ENCODE assay signal across 10 mouse cellular contexts in the genomic region with DNA sequence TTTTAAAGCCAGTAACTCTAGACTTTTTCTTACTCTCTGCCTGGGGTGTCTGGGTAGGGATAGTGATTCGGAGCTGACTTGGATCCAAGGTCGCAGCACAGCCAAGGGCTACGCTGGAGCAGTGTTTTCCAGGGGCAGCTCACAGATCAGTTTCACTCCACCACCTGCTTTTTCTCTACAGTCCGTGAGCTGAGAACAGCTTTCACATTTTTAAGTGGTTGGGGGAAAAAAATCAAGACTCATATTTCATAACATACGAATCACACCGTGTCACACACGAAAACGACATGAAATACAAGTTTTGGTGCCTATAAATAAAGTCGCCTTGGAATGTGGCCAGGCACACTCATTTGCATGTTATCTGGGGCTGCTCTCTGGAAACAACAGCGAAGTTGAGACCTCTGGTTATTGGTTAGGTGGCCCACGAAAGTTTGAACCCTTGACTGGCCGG.
A peak's percentile ranks its signal among the peaks of the same experiment; 100 is the strongest.
DNase-seq lines count a peak whose midpoint lies in the region; ATAC-seq lines count a peak whose summit lies in the region.
"Had no signal": no experiment of that assay in that cellular context is flagged by ENCODE, and none has a peak within 500 bp of the region (broad histone marks: within the 10 kb centered on the region; RNA-seq: fewer than 3 reads in every experiment).

No protein-coding gene starts in this region.

- 79% methylated on average over 12 of the region's 12 CpGs for WGBS in forebrain, embryonic 10.5 days
- 53% methylated on average over 12 of the region's 12 CpGs for WGBS in forebrain, embryonic 15.5 days
- WGBS in midbrain, embryonic 10.5 days = 83% methylated on average over 12 of the region's 12 CpGs

- H3K27ac ChIP-seq in forebrain, embryonic 10.5 days = peak overlapping the region; percentile 22; the same call in 1 of the 2 replicates
- no peak overlapping the region for H3K27ac ChIP-seq in forebrain, embryonic 15.5 days (replicated peaks)
- no peak overlapping the region for H3K27ac ChIP-seq in midbrain, embryonic 10.5 days (replicated peaks)

- no peak overlapping the region for H3K4me3 ChIP-seq in forebrain, embryonic 10.5 days
- no peak overlapping the region for H3K4me3 ChIP-seq in forebrain, embryonic 15.5 days
- no peak overlapping the region for H3K4me3 ChIP-seq in midbrain, embryonic 10.5 days

- H3K9ac ChIP-seq in forebrain, embryonic 15.5 days (replicated peaks) = no peak overlapping the region

- H3K27me3 ChIP-seq in forebrain, embryonic 10.5 days (ENCODE audit: poor library complexity, severe bottlenecking) = peaks cover 41% of the 10 kb centered on the region
- H3K27me3 ChIP-seq in forebrain, embryonic 15.5 days = no peaks in the 10 kb centered on the region
- peaks cover 45% of the 10 kb centered on the region for H3K27me3 ChIP-seq in midbrain, embryonic 10.5 days (ENCODE audit: low read depth, poor library complexity, severe bottlenecking)

- peaks cover 55% of the 10 kb centered on the region for H3K4me1 ChIP-seq in forebrain, embryonic 10.5 days
- H3K4me1 ChIP-seq in forebrain, embryonic 15.5 days = peaks cover 14% of the 10 kb centered on the region
- H3K4me1 ChIP-seq in midbrain, embryonic 10.5 days = peaks cover 26% of the 10 kb centered on the region

- no peak for ATAC-seq in forebrain, embryonic 15.5 days (replicated peaks)

- DNase-seq in forebrain, embryonic 10.5 days (ENCODE audit: extremely low spot score, low spot score) = no peak
- peak; percentile 28 for DNase-seq in 416B (ENCODE audit: low read depth)
- DNase-seq in gastrocnemius, adult 18-20 months (ENCODE audit: low spot score) = peak; percentile 68
- DNase-seq in heart, postnatal 14 days = peak; percentile 42 to 63
- DNase-seq in midbrain, embryonic 10.5 days (ENCODE audit: low spot score) = no peak
- no peak for DNase-seq in embryo, embryonic 10 days (ENCODE audit: low spot score)
- no peak for DNase-seq in cerebellum, postnatal 25 days
- DNase-seq: B cell, adult 2 months; cerebellum, adult 11 months had no signal

- no peak overlapping the region for H3K4me2 ChIP-seq in forebrain, embryonic 15.5 days (replicated peaks)

- no peaks in the 10 kb centered on the region for H3K36me3 ChIP-seq in forebrain, embryonic 10.5 days (replicated peaks)
- H3K36me3 ChIP-seq in forebrain, embryonic 15.5 days = no peaks in the 10 kb centered on the region
- H3K36me3 ChIP-seq in midbrain, embryonic 10.5 days = no peaks in the 10 kb centered on the region

- no peaks in the 10 kb centered on the region for H3K9me3 ChIP-seq in forebrain, embryonic 10.5 days
- no peaks in the 10 kb centered on the region for H3K9me3 ChIP-seq in forebrain, embryonic 15.5 days
- H3K9me3 ChIP-seq in midbrain, embryonic 10.5 days (replicated peaks) = no peaks in the 10 kb centered on the region

- intact Hi-C loops in heart, postnatal 14 days (cut with DNase I) = no loop called here

Comparison
In these comparisons a context has a peak if more than half of its experiments do, and no peak if none do; other contexts are left out.
1. DNase-seq: peak in 416B (single experiment), gastrocnemius, adult 18-20 months (single experiment) and heart, postnatal 14 days (2 of 2); none in forebrain, embryonic 10.5 days (single experiment), midbrain, embryonic 10.5 days (single experiment), embryo, embryonic 10 days (single experiment) and cerebellum, postnatal 25 days (0 of 2).